Mouse (Mus musculus): ENCODE results near the gene Iars2. TPM values are rescaled to one million over a fixed set of nuclear protein-coding genes. Genes with fewer than 3 reads are reported as not detected.
A peak's percentile ranks its signal among the peaks of the same experiment; 100 is the strongest.

Iars2 gene
- polyA plus RNA-seq, 1 experiment from 2014 or later = 25.7 TPM

DNA sequence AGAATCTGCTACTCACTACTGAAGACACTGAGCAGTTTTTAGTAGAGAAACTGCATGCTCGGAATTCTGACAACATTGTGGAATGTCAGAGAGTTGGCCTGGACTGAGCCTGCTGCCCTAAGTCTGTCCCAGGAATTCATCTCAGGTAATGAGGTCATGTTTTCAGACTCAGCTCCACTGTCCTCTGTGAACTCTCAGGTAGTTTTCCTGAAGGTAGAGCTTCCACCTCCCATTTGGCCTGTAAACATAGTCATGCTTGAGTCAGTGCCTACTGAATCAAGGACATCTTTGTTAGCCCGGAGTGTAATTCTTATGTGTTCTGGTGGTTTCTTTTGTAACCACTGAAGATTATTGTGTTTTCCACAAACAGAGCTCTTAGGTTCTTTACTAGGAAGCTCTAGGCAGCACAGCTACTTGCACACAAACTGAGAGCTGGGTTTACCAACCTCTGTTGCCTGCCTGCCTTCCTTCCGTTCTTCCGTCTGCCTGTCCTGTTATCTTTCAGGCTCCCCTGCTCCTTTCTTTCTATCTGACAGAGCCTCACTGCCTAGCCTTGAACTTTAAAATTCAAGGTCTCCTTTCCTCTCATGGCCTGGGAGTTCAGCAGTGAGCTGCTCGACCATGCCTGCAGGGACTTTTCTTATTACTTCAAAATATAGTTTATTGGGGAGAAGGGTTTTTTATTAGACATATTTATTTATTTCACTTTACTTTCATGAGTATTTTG lies 54.2 kb downstream of the Iars2 start:
- Histone ChIP-seq H3K4me1 (no peaks in the 10 kb centered on the region), H3K9ac (replicated peaks) (no peak overlapping the region), H3K4me2 (replicated peaks) (no peak overlapping the region), H3K4me3 (no peak overlapping the region), H3K36me3 (peaks cover 78% of the 10 kb centered on the region), H3K27ac (replicated peaks) (no peak overlapping the region), H3K9me3 (no peaks in the 10 kb centered on the region), H3K27me3 (no peaks in the 10 kb centered on the region)
- no peak for ATAC-seq (ENCODE audit: low FRiP score, low read depth)
- 90% methylated on average over 5 of the region's 5 CpGs for WGBS

DNA sequence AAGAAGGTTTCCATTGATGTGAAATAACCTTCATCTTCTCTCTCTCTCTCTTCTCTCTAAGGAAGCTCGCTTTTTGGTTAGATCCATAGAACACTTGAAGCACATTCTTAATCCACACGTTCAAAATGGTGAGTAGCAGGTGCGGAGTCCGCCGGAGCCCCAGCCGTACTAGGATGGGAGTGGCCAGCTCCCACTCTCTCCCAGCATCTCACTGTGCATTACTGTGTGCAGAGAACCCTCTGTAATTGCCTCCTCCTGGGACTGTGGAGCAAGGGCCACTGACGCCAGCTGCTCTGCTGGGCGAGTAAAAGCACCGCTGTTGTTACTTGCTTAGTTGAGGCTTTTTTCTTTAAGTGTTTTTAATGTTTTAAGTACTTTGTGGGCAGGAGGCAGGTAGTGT lies 57.8 kb downstream of the Iars2 start:
- Histone ChIP-seq H3K27me3 (no peaks in the 10 kb centered on the region), H3K4me3 (no peak overlapping the region), H3K36me3 (peaks cover 75% of the 10 kb centered on the region), H3K4me1 (no peaks in the 10 kb centered on the region), H3K4me2 (replicated peaks) (no peak overlapping the region), H3K9ac (replicated peaks) (no peak overlapping the region), H3K9me3 (no peaks in the 10 kb centered on the region), H3K27ac (replicated peaks) (no peak overlapping the region)
- 94% methylated on average over 9 of the region's 9 CpGs for WGBS
- ATAC-seq (ENCODE audit: low FRiP score, low read depth) = no peak

DNA sequence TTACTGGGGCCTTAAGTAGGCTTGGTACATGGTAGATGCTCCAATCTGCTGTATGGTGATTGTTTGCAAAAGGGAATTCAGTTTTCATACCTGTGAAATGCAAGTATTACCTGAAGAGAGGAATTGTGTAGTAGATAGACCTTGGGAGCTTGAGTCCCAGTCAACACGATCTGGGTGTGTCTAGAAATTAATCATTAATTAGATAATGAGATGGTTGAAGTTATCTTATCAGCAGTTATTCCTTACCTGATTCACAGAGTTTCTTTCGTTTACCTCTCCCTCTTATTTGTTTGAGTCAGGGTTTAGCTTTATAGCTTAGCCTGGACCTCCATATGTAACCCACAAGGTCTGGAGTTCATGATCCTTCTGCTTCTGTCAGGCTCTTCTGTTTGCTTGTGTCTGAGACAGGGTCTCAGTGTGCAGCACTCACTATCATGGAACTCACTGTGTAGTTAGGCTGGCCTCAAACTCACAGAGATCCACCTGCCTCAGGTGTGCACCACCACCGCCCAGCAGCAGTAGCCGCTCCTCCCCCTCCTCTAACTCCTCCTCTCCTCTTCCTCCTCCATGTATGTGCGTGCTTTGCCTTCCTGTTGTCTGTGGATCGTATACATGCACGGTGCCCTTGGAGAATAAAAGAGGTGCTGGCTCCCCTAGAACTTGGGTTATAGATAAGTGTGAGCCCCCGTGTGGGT lies 58.6 kb downstream of the Iars2 start:
- Histone ChIP-seq H3K4me2 (replicated peaks) (no peak overlapping the region), H3K9me3 (no peaks in the 10 kb centered on the region), H3K9ac (replicated peaks) (no peak overlapping the region), H3K36me3 (peaks cover 72% of the 10 kb centered on the region), H3K27ac (replicated peaks) (no peak overlapping the region), H3K4me1 (no peaks in the 10 kb centered on the region), H3K27me3 (no peaks in the 10 kb centered on the region), H3K4me3 (no peak overlapping the region)
- no peak for ATAC-seq (ENCODE audit: low FRiP score, low read depth)
- 91% methylated on average over 8 of the region's 8 CpGs for WGBS

DNA sequence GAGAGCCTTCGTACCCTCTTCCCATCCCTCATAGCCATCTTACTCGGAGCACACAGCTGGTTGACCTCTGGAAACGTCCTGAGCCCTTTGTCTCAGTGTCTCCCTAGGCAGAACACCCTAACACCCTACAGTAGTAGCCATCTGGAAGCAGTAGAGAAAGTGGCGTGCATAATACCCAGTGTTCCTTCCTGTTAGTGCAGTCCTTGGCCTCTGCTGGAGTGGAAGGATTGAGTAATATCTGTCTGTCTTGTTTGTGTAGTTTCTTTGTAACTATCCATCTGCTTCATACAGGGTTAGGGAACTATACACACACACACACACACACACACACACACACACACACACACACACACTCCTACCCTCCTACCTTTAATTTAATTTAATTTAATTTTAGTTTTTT lies 60.5 kb downstream of the Iars2 start:
- Histone ChIP-seq H3K9me3 (no peaks in the 10 kb centered on the region), H3K4me2 (replicated peaks) (no peak overlapping the region), H3K4me3 (no peak overlapping the region), H3K27me3 (no peaks in the 10 kb centered on the region), H3K27ac (replicated peaks) (no peak overlapping the region), H3K36me3 (peaks cover 81% of the 10 kb centered on the region), H3K4me1 (no peaks in the 10 kb centered on the region), H3K9ac (replicated peaks) (no peak overlapping the region)
- no peak for ATAC-seq (ENCODE audit: low FRiP score, low read depth)
- WGBS = 82% methylated on average over 4 of the region's 4 CpGs

DNA sequence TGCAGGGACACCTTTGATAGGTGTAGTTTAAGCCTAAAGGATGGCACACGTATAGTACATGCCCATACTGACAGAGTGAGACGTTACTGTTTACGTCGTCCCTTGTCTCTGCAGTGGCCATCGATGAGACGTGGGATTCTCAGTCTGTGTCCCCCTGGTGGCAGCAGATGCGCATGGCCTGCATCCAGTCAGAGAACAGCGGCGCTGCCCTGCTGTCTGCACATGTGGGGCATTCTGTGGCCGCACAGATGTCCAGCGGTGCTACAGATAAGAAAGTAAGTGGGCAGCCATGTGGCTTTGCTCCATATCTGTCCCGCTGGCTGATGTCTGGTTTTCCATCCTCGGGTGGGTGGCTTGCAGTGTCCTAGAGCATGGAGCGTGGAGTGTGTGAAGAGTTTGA lies 66.6 kb downstream of the Iars2 start:
- Histone ChIP-seq H3K4me1 (no peaks in the 10 kb centered on the region), H3K9ac (replicated peaks) (no peak overlapping the region), H3K4me3 (no peak overlapping the region), H3K9me3 (no peaks in the 10 kb centered on the region), H3K36me3 (peaks cover 80% of the 10 kb centered on the region), H3K27me3 (no peaks in the 10 kb centered on the region), H3K27ac (replicated peaks) (no peak overlapping the region), H3K4me2 (replicated peaks) (no peak overlapping the region)
- ATAC-seq (ENCODE audit: low FRiP score, low read depth) = peak; percentile 34; the same call in 1 of the 2 replicates
- WGBS = 60% methylated on average over 14 of the region's 14 CpGs

DNA sequence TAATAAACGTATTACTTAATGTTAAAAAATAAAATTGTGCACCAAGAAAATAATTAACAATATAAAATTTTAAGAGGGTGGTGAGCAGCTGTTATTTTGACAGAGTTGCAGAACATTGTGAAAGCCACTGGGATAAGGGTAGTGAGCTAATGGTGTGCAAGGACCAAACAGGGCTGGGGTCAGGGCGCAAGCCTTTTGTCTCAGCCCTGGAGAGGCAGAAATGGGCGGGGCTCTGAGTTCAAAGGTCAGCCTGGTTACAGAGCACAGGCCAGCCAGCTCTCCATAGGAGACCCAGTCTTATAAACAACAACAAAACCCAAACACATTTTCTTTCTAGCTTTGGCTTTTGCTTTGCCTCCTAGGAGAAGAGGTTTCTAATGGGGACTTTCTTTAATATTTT lies 72.4 kb downstream of the Iars2 start:
- H3K36me3 ChIP-seq = peaks cover 56% of the 10 kb centered on the region
- ATAC-seq (ENCODE audit: low FRiP score, low read depth) = no peak
- H3K27me3 ChIP-seq = no peaks in the 10 kb centered on the region
- H3K4me1 ChIP-seq = peaks cover 11% of the 10 kb centered on the region; the same call in 1 of the 2 replicates
- H3K9ac ChIP-seq (replicated peaks) = no peak overlapping the region
- H3K4me2 ChIP-seq (replicated peaks) = no peak overlapping the region
- 29% methylated on average over 3 of the region's 3 CpGs for WGBS
- H3K4me3 ChIP-seq = no peak overlapping the region
- H3K9me3 ChIP-seq = no peaks in the 10 kb centered on the region
- H3K27ac ChIP-seq (replicated peaks) = no peak overlapping the region

DNA sequence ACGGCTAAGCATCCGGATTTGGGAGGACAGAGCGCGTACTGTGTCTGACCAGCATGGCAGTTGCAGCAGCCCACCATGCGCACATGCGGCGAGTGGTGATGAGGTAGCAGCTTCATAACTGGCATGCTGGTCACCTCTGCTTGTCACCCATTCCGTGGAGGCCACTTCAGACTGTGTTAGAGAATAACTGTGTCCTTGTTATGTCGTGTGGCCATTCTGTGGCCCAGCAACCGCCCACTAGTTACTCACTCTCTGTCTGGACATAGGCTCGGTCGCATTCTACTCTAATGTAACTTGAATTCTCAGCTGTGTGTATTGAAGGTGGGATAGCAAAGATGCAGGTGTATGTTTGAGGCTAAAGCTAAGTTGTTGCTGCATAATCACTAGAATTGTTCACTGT lies 73.9 kb downstream of the Iars2 start:
- H3K9me3 ChIP-seq = no peaks in the 10 kb centered on the region
- H3K4me3 ChIP-seq = no peak overlapping the region
- peaks cover 54% of the 10 kb centered on the region for H3K36me3 ChIP-seq
- H3K4me2 ChIP-seq (replicated peaks) = no peak overlapping the region
- no peak overlapping the region for H3K9ac ChIP-seq (replicated peaks)
- peaks cover 12% of the 10 kb centered on the region; the same call in 1 of the 2 replicates for H3K4me1 ChIP-seq
- no peak for ATAC-seq (ENCODE audit: low FRiP score, low read depth)
- no peaks in the 10 kb centered on the region for H3K27me3 ChIP-seq
- WGBS = 95% methylated on average over 12 of the region's 12 CpGs
- no peak overlapping the region for H3K27ac ChIP-seq (replicated peaks)

DNA sequence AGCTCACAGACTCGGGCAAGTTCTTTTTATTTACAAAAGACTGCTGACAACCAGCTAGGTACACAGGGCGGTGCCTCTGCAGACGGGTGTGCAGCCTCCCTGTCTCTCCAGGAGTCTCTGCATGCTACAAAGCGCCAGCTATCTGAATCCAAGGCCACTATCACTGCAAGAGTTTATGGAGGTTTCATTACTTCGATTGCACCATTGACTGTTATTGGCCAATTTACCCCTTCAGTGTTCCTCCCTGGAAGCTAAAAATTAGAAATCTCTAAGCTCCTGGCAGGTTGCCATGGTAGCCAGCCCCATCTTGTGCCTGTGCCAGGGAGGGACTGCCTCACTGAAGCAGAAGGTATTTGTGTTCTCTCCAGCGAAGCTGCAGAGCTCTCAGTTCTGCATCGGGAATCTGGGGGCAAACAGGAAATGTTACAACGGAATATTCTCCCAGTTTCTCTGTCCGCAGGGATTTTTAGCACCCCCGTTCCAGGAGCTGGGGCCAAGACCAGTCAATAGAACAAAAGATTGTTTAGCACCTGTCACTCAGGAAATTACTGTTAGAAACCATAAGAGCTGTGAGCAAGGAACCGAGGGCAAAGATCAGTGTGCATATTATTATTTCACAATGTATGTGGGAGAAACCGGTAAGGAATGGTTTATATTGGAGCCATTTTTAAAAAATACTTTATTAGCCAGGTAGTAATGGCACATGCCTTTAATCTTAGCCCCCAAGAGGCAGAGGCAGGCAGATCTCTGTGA lies 75.9 kb downstream of the Iars2 start:
- H3K4me2 ChIP-seq (replicated peaks) = no peak overlapping the region

DNA sequence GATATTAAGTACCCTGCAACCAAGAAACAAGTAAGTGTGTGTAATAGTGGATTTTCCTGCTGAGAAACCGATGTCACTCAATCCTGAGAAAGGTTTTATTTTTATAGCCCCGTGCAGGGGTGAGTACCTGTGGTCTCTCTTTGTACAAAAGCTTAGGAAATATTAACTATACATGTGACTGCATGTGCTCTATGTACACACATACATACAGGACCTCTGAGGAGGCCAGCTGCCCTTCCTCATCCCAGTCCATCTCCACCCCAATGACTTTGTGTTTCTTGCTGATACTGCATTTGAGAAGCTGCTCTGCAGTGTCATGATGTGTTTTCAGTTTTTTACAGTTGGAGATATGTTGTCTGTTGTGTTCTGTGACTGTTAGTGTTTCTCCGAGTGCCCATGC lies 76.8 kb downstream of the Iars2 start:
- 92% methylated on average over 3 of the region's 3 CpGs for WGBS
- Histone ChIP-seq H3K4me2 (replicated peaks) (no peak overlapping the region), H3K4me1 (peaks cover 12% of the 10 kb centered on the region; the same call in 1 of the 2 replicates), H3K36me3 (peaks cover 67% of the 10 kb centered on the region), H3K9me3 (no peaks in the 10 kb centered on the region), H3K27ac (replicated peaks) (no peak overlapping the region), H3K9ac (replicated peaks) (no peak overlapping the region), H3K27me3 (no peaks in the 10 kb centered on the region), H3K4me3 (no peak overlapping the region)
- ATAC-seq (ENCODE audit: low FRiP score, low read depth) = no peak

More for the DNA sequence above, 75.9 kb downstream of the Iars2 start:
- no peak overlapping the region for H3K9ac ChIP-seq (replicated peaks)
- peaks cover 58% of the 10 kb centered on the region for H3K36me3 ChIP-seq
- peaks cover 12% of the 10 kb centered on the region; the same call in 1 of the 2 replicates for H3K4me1 ChIP-seq
- no peak overlapping the region for H3K4me3 ChIP-seq
- ATAC-seq (ENCODE audit: low FRiP score, low read depth) = no peak
- 78% methylated on average over 12 of the region's 12 CpGs for WGBS
- no peaks in the 10 kb centered on the region for H3K27me3 ChIP-seq
- no peaks in the 10 kb centered on the region for H3K9me3 ChIP-seq
- no peak overlapping the region for H3K27ac ChIP-seq (replicated peaks)

DNA sequence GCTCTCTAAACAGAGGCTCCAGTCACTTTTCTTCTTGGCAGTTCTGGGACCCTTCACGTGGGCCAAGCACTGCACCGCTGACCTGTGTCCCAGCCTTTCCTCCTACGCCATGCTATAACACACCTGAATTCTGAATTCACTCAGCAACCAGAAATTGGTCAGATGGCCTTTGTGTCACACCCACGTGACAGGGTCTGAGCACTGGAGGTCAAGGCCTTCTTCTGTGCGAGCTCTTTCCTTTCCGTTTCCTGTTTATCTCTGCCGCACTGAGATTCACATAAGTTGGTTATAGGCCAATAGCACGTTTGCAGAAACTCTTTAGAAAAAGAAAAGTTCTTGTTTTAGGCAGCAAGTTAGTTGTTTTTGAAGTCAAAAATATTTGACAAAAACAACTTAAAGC lies 80.5 kb downstream of the Iars2 start:
- H3K4me1 ChIP-seq = peaks cover 12% of the 10 kb centered on the region; the same call in 1 of the 2 replicates
- no peaks in the 10 kb centered on the region for H3K9me3 ChIP-seq
- no peak overlapping the region for H3K27ac ChIP-seq (replicated peaks)
- no peak overlapping the region for H3K4me2 ChIP-seq (replicated peaks)
- no peak overlapping the region for H3K9ac ChIP-seq (replicated peaks)
- H3K27me3 ChIP-seq = no peaks in the 10 kb centered on the region
- no peak for ATAC-seq (ENCODE audit: low FRiP score, low read depth)
- WGBS = 94% methylated on average over 8 of the region's 8 CpGs
- H3K36me3 ChIP-seq = peaks cover 73% of the 10 kb centered on the region
- H3K4me3 ChIP-seq = no peak overlapping the region

DNA sequence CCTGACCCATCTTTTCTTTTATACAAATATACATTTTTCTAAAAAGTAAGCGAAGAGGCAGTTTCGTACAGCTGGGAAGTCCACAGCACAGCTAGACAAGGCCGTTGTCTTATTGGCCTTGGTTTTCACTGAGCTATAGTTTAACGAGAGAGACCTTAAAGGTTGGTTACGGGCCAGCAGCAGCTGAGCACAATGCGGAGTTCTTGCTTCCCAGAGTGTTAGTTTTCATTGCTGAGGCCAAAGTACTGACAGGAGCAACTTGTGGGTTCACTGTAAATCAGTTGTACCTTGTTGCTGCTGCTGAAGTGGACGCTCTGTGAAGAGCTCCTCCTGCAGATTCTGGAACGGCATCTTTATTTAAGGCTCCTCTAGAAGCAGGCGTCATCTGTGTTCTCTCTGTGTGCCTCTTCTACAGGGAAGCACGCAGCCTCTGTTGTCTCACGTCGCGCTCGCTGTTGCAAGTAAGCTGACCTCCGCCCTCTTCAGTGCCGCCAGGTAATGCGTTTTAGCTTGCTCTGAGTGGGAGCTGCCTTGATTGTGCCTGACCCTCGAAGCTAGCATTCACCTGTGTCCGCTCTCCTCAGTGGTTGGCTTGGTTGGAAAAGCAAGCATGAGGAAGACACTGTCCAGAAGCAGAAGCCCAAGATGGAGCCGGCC lies 81.6 kb downstream of the Iars2 start:
- peaks cover 77% of the 10 kb centered on the region for H3K36me3 ChIP-seq
- 91% methylated on average over 20 of the region's 20 CpGs for WGBS

More for the DNA sequence above, 81.6 kb downstream of the Iars2 start:
- H3K4me2 ChIP-seq (replicated peaks) = no peak overlapping the region
- H3K9me3 ChIP-seq = no peaks in the 10 kb centered on the region
- H3K4me1 ChIP-seq = peaks cover 4% of the 10 kb centered on the region; the same call in 1 of the 2 replicates
- ATAC-seq (ENCODE audit: low FRiP score, low read depth) = no peak
- no peak overlapping the region for H3K4me3 ChIP-seq
- H3K9ac ChIP-seq (replicated peaks) = no peak overlapping the region
- H3K27me3 ChIP-seq = no peaks in the 10 kb centered on the region
- H3K27ac ChIP-seq (replicated peaks) = no peak overlapping the region

Data from midbrain, embryonic 12.5 days (tissue).